Mouse (Mus musculus) kidney, embryonic 15.5 days (tissue): ENCODE results near the gene Tcl1b1. TPM values are rescaled to one million over a fixed set of nuclear protein-coding genes. Genes with fewer than 3 reads are reported as not detected.
"Not testable (repeated sequence)": the region's sequence is repeated elsewhere in the genome, so short reads cannot be mapped to it uniquely, and the experiment has no call there.

Experiments
- ATAC-seq: fragments of 200-750 bp; cut with Nextera tagmentation; replicated peaks from 2 replicates; pipeline ENCODE4 v1.8.0; 2017; ENCODE audit warnings: moderate TSS enrichment; ENCODE audit not compliant: low FRiP score
- H3K27ac ChIP-seq: fragments of 300-500 bp; sonication (generic); 2 replicates; pipeline ENCODE4 v1.5.1; 2015; ENCODE audit warnings: mild to moderate bottlenecking, inconsistent platforms
- H3K27me3 ChIP-seq: fragments of 300-500 bp; sonication (generic); 2 replicates; pipeline ENCODE4 v1.6.1; 2015; ENCODE audit warnings: inconsistent platforms
- H3K36me3 ChIP-seq: fragments of 300-500 bp; sonication (generic); 2 replicates; pipeline ENCODE4 v1.6.1; 2015; ENCODE audit warnings: inconsistent platforms
- H3K4me1 ChIP-seq: fragments of 300-500 bp; sonication (generic); 2 replicates; pipeline ENCODE4 v1.6.1; 2015; ENCODE audit warnings: inconsistent platforms
- H3K4me2 ChIP-seq: fragments of 300-500 bp; sonication (generic); 2 replicates; pipeline ENCODE4 v1.6.1; 2015; ENCODE audit warnings: moderate library complexity, mild to moderate bottlenecking, inconsistent platforms
- H3K4me3 ChIP-seq: fragments of 300-500 bp; sonication (generic); replicated peaks from 2 replicates; pipeline ENCODE4 v1.5.1; 2015; ENCODE audit warnings: mild to moderate bottlenecking, inconsistent platforms
- H3K9ac ChIP-seq: fragments of 300-500 bp; sonication (generic); 2 replicates; pipeline ENCODE4 v1.6.1; 2015; ENCODE audit warnings: mild to moderate bottlenecking, inconsistent platforms
- H3K9me3 ChIP-seq: fragments of 300-500 bp; sonication (generic); replicated peaks from 2 replicates; pipeline ENCODE4 v1.6.1; 2016; ENCODE audit warnings: inconsistent platforms
- WGBS: fragments of 180-500 bp; shearing (Covaris S2); methylation state at CpG from one replicate; pipeline ENCODE4 v1.1.7; 2015; ENCODE audit warnings: mixed read lengths; 5-methylcytosine and 5-hydroxymethylcytosine counted together
- polyA plus RNA-seq: library from polyadenylated mRNA; unstranded; fragments of >200 nt; fragmentation: Nextera tagmentation; extraction: Ambion mirVana; gene quantifications from 2 replicates; pipeline ENCODE4 v1.2.1, GENCODE M21; 2015

Tcl1b1 gene
- polyA plus RNA-seq, 1 experiment from 2014 or later = not detected

DNA sequence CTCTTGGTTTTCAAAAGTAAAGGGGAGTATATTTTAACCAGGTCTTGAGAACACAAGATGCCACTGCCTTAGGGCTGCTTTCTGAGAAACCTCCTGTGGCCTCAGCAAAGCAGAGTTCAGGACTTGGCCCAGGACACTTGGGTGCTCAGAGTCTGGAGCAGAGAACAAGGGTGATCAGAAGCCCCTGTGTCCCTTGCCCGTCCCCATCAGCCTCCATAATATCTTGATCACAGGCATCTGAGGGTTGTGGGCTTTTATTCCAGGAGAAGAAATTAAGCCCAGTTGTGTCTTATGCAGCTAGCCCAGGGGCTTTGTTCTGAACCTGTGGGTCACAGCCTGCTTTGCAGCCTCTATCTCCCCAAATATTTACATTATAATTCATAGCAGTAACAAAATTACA, 42.2 kb downstream of the Tcl1b1 start, which contains the start of gene Tcl1b4:
Tcl1b4 (plus strand) TSS at position 301 of the 400 bp plus-strand sequence.
- not testable (repeated sequence) for H3K9me3 ChIP-seq, H3K27me3 ChIP-seq, H3K4me1 ChIP-seq, H3K36me3 ChIP-seq, H3K9ac ChIP-seq, ATAC-seq, H3K4me3 ChIP-seq, H3K4me2 ChIP-seq, H3K27ac ChIP-seq
- WGBS = 75% methylated on average over 1 of the region's 1 CpGs

DNA sequence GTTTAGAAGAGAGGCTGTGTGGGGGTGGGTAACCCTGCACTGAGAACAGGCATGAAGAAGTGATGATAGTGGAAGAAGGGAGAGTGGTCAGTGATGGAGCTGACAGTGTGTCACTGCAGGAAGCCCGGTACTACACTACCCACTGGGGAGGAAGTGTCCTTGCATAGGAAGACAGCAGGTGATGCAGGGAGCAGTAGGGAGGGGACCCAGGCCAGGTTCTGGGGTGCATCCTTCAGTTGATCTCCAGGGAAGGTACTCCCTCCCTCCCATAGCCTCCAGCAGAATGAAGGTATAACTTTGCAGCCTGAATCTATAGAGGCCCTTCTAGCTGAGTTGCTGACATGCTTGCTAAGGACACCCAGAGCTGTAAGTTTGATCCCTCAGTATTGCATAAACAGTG, 47.6 kb downstream of the Tcl1b1 start:
- Histone ChIP-seq H3K9me3 (no peaks in the 10 kb centered on the region), H3K27me3 (no peaks in the 10 kb centered on the region), H3K4me3 (no peak overlapping the region), H3K4me1 (no peaks in the 10 kb centered on the region), H3K36me3 (no peaks in the 10 kb centered on the region), H3K4me2 (no peak overlapping the region), H3K9ac (no peak overlapping the region), H3K27ac (no peak overlapping the region)
- ATAC-seq = no peak
- WGBS = 62% methylated on average over 1 of the region's 1 CpGs

DNA sequence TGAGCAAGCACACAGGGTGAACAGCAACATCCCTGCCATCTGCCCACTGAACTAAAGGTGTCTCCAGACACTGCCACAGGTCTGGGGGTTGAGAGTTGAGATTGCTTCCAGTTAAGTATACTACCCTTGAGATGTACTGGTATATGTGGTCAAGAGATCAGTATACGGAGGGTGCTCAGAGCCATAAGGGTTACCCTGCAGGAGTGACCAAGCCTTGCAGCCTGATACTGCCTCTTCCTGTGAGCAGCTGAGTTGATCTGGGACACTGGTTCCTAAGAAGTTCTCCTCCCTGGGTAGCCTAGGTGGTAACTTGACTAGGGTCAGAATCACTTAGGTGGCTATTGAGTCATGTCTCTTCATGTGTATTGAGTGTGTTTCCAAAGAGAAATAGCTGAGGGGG, 49.0 kb downstream of the Tcl1b1 start:
- Histone ChIP-seq H3K9me3 (no peaks in the 10 kb centered on the region), H3K27ac (no peak overlapping the region), H3K4me3 (no peak overlapping the region), H3K36me3 (no peaks in the 10 kb centered on the region), H3K9ac (no peak overlapping the region), H3K4me1 (no peaks in the 10 kb centered on the region), H3K4me2 (no peak overlapping the region), H3K27me3 (no peaks in the 10 kb centered on the region)
- ATAC-seq = no peak
- 92% methylated on average over 1 of the region's 1 CpGs for WGBS

DNA sequence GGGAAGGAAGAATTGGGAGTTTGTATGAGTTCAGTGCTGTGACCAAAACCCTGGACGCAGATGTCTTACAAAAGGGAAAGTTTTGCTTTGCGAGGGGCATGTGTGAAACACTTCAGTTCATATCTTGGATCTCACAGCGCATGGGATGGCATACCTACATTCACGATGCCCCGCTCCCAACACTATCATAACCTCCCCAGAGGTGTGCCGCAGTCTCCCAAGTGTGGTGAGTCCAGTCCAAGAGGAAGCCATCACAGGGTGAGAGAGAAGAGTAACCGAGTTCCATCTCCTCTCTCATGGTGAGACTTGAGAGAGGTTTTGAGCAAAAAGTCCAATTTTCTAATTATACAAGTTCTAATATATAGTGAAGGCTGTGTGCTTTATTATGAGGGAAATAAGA, 49.7 kb downstream of the Tcl1b1 start:
- H3K9ac ChIP-seq = no peak overlapping the region
- H3K27me3 ChIP-seq = no peaks in the 10 kb centered on the region
- H3K4me1 ChIP-seq = no peaks in the 10 kb centered on the region
- no peak for ATAC-seq
- no peak overlapping the region for H3K4me3 ChIP-seq
- 91% methylated on average over 7 of the region's 7 CpGs for WGBS
- no peak overlapping the region for H3K27ac ChIP-seq
- no peak overlapping the region for H3K4me2 ChIP-seq
- no peaks in the 10 kb centered on the region for H3K9me3 ChIP-seq
- no peaks in the 10 kb centered on the region for H3K36me3 ChIP-seq

Other genes with a start within 250 kb of the Tcl1b1 start
- gene Syne3, start 149.9 kb upstream of the Tcl1b1 start, polyA plus RNA-seq = 0.82 TPM in 2 replicates
- gene Glrx5, start 127.0 kb upstream of the Tcl1b1 start, polyA plus RNA-seq = 159 and 184 TPM in 2 replicates
- not detected in 2 replicates for gene Tcl1b2, start 13.7 kb upstream of the Tcl1b1 start, polyA plus RNA-seq
- gene Tcl1b5, start 16.7 kb downstream of the Tcl1b1 start, polyA plus RNA-seq = not detected in 2 replicates
- gene Tcl1b3, start 31.4 kb downstream of the Tcl1b1 start, polyA plus RNA-seq = not detected in 2 replicates
- not detected in 2 replicates for gene Tcl1b4, start 42.3 kb downstream of the Tcl1b1 start, polyA plus RNA-seq
- not detected in 2 replicates for gene Tcl1, start 63.1 kb downstream of the Tcl1b1 start, polyA plus RNA-seq
- gene Tunar, start 174.2 kb downstream of the Tcl1b1 start, polyA plus RNA-seq = 0.08 and 0.12 TPM in 2 replicates